Mouse (Mus musculus): ENCODE measurements at regions not wholly inside any gene's neighbourhood (a gene's known extent, or its start where the extent isn't known, plus 50 kb on each side); places are given as distances from the start of the nearest gene placed in this dataset.
A peak's percentile ranks its signal among the peaks of the same experiment; 100 is the strongest.

DNA sequence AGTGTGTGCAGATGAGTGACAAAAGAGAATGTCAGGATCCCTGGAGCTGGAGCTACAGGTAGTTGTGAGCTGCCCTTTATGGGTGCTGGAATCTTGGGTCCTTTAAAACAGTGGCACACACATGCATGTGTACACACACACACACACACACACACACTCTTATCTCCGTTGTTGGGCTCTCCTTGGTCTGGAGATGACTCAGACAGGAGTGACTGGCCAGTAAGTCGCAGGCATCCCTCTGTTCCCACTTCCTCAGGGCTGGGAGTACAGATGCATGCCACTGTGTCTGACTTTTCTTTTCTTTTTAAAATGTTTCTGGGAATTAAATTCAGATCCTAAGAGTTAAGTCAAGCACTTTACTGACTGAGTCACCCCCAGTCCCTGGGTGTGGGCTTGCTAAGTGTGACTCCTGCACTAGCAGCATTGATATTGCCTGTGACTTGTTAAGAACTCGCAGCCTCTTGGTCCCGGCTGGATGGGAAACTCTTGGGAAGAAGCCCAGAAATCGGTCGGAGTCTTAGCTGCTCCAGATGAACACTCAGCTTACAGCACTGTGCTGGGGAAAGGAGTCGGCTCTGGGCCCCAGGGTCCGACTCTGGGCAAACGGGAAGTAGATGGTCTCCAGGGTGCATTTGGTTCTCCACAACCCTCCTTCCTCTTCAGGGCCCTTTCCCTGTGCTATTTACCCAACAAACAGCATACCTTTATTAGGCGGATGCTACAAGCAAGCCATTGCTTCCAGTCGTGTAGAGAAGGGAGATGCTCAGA, 233.0 kb upstream of the Cxcr4 start:
- no peak for DNase-seq

DNA sequence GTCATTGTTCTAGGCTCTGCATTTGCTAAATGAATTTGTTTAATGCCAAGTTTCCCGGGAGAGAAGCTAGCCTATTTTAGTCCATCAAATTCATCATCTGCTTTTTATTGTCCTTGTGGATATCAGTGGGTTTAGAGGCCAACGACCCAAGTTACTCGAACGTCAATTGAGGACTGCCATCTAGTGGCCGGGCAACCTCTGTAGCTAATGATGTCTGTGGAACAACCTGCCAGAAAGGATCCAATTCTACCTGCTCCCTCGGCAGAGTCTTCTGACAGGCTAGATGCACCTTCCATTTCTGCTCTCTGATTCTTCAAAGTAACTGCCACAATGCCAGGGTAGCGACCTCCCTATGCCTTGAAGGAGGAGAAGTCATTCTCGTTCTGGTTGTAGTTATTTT, 232.1 kb upstream of the Cxcr4 start:
- DNase-seq: peak; percentile 46 to 82

GRCm38 (mm10) chr1:128821991-128822390, 229.9 kb upstream of the Cxcr4 start:
- no peak for DNase-seq

DNA sequence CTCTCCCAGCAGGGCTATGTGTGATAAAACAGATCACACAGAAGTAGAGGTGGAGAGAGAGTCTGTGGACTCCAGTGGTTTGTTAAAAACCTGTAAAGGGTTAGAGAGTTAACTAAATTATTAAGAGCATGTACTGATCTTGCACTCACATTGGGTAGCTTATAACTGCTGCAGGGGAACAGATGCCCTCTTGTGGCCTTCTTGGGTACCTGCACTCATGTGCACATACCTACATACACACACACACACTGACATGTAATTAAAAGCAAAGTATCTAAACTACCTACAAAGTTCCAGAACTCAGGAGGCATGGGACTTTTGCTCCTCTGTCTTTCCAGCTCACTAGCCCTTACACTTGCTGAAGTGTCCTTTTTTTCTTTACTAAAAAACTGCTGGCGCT, 228.4 kb upstream of the Cxcr4 start:
- DNase-seq: no peak

DNA sequence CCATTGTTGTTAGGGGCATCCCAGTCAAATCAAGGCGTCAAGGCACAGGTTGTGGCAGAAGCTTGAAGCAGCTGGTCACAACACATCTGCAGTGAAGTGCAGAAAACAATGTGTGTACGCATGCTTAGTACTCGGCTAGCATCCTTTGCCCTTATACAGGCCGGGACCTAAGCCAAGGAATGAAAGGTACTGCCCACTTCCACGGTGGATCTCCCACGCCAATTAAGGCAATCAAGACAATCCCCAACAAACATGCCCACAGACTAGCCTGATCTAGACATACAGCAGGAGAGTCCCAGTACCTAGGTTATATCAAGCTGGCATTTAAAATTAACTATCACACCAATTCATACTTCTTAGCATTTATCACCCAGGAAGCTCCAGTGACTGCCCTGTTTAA, 227.5 kb upstream of the Cxcr4 start:
- DNase-seq: no peak

- no peak for DNase-seq
Measured at GRCm38 (mm10) chr1:128813379-128813778, 221.3 kb upstream of the Cxcr4 start.

GRCm38 (mm10) chr1:128810860-128811259, 218.8 kb upstream of the Cxcr4 start:
- DNase-seq: no peak

DNA sequence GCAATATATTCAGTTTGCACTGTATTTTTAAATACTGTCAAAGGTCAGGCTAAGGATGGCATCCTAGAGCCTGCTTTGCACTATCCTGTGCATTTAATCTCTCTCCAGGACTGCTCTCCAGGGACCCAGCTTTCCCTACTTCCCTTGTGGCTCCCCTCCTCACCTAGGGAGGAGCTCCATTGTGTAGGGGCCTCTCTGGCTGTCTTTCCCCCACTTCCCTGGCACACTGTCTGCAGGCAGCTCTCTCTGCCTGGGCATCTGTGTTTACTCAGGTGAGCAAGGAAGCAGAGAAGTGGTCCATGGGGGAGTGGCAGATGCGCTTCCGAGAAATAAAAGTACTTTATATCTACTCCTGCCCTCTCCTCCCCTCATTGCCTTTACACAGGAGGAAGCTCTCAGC, 218.0 kb upstream of the Cxcr4 start:
- DNase-seq: no peak

GRCm38 (mm10) chr1:128809601-128810000, 217.5 kb upstream of the Cxcr4 start:
- no peak for DNase-seq

DNA sequence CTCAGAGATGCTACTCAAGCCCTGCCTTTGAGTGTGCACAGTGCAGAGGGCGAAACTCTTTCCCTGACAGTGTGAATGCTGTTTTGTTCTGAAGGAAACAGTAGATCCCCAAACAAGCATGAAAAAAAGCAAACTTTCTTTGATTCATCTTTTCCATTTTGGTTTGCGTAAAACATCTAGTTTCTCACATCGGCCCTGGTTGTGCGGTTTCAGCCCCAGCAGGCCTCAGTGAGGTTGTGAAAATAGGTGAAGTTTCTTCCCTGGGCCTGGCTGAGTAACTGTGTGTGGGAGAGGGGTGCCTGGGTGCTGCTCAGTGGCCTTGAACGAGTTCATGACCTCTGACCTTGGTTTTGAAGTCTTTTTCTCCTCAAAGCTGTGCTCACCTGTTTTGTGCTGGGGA, 216.5 kb upstream of the Cxcr4 start:
- DNase-seq: no peak

- DNase-seq: no peak
Measured at GRCm38 (mm10) chr1:128805687-128806653, 213.9 kb upstream of the Cxcr4 start.

- DNase-seq: no peak
Measured at GRCm38 (mm10) chr1:128803433-128804060, 211.5 kb upstream of the Cxcr4 start.

- no peak for DNase-seq
Measured at GRCm38 (mm10) chr1:128803058-128803432, 211.0 kb upstream of the Cxcr4 start.

- no peak for DNase-seq
Measured at GRCm38 (mm10) chr1:128798721-128799120, 206.6 kb upstream of the Cxcr4 start.

DNA sequence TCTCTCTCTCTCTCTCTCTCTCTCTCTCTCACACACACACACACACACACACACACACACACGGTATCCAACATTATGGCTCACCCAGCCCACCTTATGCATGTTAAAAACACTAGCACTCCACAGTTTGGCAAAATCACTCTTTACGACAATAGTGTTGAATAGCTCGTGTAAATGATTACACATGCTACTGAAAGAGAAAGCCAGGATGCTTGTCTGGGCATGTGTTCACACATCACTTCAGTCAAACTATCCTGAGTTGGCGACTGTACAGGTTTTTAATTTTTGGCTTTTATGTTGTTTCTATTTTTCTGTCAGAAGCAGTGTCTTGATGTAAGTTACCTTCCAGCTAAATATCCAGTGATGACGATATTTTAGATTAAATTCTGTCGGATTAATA, 203.6 kb upstream of the Cxcr4 start:
- no peak for DNase-seq

- no peak for DNase-seq
Measured at GRCm38 (mm10) chr1:128790881-128791280, 198.8 kb upstream of the Cxcr4 start.

GRCm38 (mm10) chr1:128789567-128790335, 197.7 kb upstream of the Cxcr4 start:
- DNase-seq: no peak

DNA sequence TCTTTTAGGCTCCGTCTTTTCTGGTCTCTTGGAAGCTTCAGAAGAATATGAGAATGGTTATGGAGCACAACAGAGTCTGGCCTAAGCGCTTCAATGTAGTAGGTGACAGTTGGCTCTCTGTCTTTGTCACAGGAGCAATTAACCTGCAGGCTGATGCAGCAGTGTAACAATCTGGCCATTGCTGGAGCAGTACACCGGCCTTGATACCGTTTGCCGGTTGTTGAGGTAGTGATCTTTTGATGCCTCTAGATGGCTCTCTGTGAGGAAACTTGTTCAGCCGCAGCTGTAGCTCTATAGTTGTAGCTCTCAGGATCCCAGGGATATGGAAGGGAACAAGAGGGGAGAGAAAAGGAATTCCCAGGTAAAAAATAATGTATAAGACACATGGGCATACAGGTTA, 196.1 kb upstream of the Cxcr4 start:
- no peak for DNase-seq

DNA sequence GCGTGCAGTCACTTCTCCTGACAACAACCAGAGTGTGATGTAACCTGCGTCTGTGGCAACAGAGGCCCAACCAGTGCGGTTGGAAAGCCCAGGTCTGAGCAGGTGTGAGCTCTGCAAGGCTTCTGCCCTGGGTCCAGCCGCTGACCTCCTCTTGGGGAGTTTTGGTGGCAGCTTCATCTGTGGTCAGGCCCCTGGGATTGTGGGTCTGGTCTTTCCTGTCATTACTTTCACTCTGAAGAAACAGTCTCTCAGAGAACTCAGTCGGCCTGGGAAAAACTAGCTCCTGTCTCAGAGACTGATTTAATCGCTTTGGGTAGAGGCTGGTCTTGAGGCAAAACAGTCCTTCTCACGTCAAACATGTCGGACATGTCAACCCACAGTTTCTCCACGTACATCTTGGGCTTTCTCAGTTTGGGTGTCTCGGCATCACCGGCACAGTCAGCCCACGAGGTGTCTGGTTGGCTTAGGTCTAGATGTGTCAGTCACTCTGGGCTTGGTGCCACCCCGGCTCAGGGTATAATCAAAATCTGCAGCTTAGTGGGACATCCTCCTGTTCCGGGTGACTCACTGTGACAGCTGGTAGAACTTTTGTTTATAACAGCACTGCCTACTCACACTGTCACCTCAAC, 195.0 kb upstream of the Cxcr4 start:
- DNase-seq: no peak

DNA sequence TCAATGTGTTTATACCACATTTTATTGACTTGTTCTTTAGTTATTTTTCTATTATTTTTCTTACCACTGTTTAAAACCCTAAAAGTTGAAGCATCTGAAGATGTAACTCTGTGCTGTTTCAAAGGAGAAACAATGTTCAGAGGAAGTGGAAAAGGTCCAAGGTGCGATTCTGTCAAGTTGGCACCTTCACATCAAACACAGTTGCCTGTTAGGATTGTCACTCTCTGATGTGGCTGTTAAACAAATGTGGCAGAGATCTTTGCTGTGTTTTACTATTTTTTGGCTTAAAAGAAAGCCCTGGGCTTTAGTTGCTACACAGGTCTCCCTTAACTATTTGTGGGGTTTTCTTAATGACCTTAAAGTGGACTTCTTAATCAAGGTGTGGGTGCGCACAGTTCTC, 190.2 kb upstream of the Cxcr4 start:
- DNase-seq: no peak

- DNase-seq: no peak
Measured at GRCm38 (mm10) chr1:128781871-128782270, 189.8 kb upstream of the Cxcr4 start.

DNA sequence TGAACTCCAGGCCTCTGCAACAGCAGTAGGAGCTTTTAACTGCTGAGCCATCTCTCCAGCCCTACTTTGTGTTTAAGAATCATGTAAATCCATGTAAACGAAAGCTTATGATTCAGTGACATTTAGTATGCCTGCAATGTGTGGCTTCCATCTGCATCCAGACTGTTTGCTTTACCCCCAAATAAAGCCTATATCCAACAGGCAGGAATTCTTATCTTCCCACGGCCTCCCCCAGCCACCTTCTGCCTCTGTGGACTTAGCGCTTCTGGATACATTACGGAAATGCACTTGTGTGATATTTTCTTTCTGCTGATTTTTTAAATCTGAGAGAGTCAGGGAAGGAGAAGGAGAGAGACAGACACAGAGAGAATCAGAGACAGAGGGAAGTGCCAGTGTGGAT, 189.2 kb upstream of the Cxcr4 start:
- no peak for DNase-seq

Data from kidney, adult 8-10 months (tissue).